Mouse (Mus musculus) kidney, adult 2 months (tissue): ENCODE measurements around the gene Ccdc65.

Experiments
- CTCF ChIP-seq: fragments of 200-500 bp; conservative IDR thresholded peaks from 2 replicates; pipeline ENCODE4 v1.5.1; 2011; ENCODE audit warnings: low read depth, mild to moderate bottlenecking, control low read depth, low read length, moderate library complexity, mixed read lengths; ENCODE audit not compliant: insufficient read depth, insufficient read length
- POLR2A ChIP-seq: fragments of 200-500 bp; IDR thresholded peaks from one replicate; pipeline ENCODE4 v1.6.1; 2011; ENCODE audit warnings: low read depth, low read length, control low read depth

DNA sequence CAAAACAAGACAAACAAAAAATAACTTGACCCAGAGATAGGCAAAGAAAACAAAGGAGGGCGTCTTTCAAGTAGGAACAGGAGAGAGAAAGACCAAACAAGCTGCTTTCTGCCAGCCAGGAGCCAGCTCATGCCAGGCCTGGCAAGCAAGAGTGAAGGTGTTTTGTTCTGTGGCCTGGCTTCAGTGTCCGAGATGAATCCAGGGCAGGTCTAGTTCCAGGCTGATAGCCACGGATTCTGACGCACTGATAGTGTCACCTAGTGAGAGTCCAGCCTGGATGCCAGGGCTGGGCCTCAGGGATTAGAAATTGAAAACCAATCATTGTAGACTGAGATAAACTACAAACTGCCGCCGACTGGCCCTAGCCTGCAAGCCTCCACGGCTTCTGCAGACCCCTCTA lies 30.0 kb upstream of the Ccdc65 start:
- no peak for TF ChIP-seq CTCF
- no peak for TF ChIP-seq POLR2A
